Mouse (Mus musculus) yolk sac, embryonic 10.5 days (tissue): ENCODE measurements around the gene Olfr43.

Source experiments
- DNase-seq: peaks from one replicate; pipeline ENCODE4 v3.0.0-alpha.2; 2017; ENCODE audit warnings: low spot score

Olfr43 gene

DNA sequence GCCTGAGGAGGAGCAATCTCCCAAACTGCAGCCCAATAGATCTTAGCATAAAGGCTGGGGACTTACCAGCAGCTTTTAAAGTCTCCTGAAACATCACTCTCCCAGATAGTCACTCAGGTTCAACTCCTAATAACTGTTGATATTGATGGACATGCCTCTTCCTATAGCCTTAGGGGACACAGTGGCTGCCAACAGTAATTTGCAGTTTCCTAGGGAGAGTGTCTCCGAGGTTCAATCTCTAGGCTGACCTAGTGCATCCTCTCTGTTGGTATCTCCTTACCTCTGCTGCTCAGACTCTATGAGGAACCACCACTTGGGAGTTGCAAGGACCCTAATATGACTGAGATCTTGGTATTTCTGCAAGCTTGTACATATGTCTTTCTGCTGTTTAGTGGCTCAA lies at the start of gene Olfr43:
Gene Olfr43 (minus strand): TSS at position 101 of the 400 bp plus-strand sequence.
- DNase-seq = no peak

DNA sequence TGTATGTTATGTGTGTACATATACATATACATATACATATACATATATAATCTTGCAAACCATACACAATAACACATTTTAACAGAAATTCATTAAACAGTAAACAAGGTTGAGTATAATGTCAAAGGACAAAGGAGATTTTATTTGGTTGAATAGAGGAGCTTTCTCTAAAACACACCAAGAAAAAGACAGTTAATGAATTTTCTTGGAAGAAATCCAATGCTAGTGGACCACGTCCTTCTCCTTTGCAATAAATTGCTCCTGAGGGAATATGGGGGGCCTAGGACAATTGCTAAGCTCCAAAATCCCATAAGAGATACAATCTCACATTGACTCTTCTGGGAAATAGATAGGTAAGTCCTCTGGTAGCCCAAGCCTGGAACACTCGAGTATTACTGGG lies 48.3 kb upstream of the Olfr43 start, which contains the start of gene Olfr406:
Gene Olfr406 (plus strand): TSS at position 301 of the 400 bp plus-strand sequence.
- DNase-seq = no peak

DNA sequence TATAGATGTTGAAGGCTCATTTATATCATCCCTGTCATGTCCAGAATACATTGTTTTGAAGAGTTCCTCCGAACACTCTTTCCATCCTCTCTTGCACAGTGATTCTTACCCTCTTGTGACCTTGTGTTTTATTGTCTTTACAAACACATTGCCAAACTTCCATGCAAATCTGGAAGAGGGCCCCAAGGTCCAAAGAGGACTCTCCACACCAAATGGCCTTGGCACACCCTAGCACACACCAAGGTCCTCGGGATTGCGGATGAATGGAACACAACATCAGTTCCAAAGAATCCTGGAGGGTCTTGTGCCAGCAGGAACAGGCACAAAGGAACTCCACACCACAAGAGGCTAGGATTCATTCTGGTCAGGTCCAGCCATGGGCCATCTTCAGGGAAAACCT lies 30.0 kb upstream of the Olfr43 start:
- DNase-seq = no peak

- DNase-seq = no peak
These were observed 25.2 kb downstream of the Olfr43 start, which contains the start of gene Olfr403 for GRCm38 (mm10) chr11:74185949-74186348. Olfr403 (plus strand) TSS chr11:74186249.

- DNase-seq = peak; percentile 6
These were observed 27.4 kb downstream of the Olfr43 start for GRCm38 (mm10) chr11:74183745-74184144.

DNA sequence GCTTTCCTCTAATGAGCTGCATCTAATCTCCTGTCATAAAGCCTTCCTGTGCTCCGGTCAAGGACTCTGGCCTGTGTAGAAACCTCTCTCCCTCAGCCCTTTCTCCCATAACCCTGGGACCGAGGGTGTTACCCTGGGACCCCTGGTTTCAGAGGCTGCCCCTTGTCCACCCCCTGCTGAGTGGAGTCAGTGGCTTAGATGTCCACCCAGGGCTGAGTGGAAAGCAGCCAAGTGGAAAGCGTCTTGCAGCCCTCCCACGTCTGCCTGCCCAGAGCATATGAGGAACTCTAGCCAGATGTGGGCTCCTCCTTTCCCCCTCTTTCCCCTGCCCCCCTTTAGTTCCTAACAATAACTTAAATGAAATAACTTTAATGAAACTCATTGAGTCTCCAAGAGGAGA lies 28.0 kb downstream of the Olfr43 start:
- DNase-seq = peak; percentile 2

DNA sequence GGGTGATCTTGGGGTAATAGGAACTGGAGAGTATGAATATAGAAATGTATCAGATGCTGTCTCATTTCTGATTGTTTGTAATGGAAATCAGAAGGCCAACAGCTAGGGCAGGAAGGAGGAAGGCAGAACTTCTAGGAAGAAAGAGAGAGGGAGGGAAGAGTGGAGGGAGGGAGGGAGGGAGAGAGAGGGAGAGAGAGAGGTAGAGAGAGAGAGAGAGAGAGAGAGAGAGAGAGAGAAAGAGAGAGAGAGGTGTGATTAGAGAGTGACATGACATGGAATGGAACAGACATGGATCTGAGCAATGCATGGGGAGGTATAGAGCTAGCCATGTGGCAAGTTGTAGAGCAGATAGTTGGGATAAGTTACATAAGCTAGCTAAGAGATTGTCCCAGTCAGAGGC lies 42.4 kb downstream of the Olfr43 start:
- DNase-seq = no peak
